In genomic region chr17:28308297-28309195, GRCm38 (mm10) we compare ENCODE assay signal across 8 mouse cellular contexts. TPM values are rescaled to one million over a fixed set of nuclear protein-coding genes. Genes with fewer than 3 reads are reported as not detected.
DNase-seq lines count a peak whose midpoint lies in the region; ATAC-seq and TF ChIP-seq lines count a peak whose summit lies in the region.

No protein-coding gene starts in this region.

- no peak overlapping the region for H3K9ac ChIP-seq in hindbrain, embryonic 14.5 days

- CTCF ChIA-PET in Patski (lab: Charles Lee): interaction anchor here (0.7 to 6.6 kb wide), 10 partner anchors 9 to 224 kb away, joined by 3 to 64 read pairs (median 3); partner anchors contain the start of gene Ppard

- peak; percentile 31 for DNase-seq in Patski (ENCODE audit: low read depth, low spot score)
- peak; percentile 89 for DNase-seq in cerebellum, adult 18-20 months
- peak; percentile 37 to 84 for DNase-seq in frontal cortex, postnatal 10 days (ENCODE audit: low spot score in 2 of 2)
- peak; percentile 92 for DNase-seq in hindbrain, embryonic 14.5 days (ENCODE audit: low spot score)
- DNase-seq in left cerebral cortex, adult 18-20 months (ENCODE audit: low spot score in 2 of 2): peak; percentile 83 to 94
- peak; percentile 85 for DNase-seq in skeletal muscle tissue, adult 2 months (ENCODE audit: low read depth, low spot score)
- peak; percentile 71 for DNase-seq in yolk sac, embryonic 10.5 days (ENCODE audit: low spot score)

- H3K27ac ChIP-seq in hindbrain, embryonic 14.5 days: no peak overlapping the region

- WGBS in hindbrain, embryonic 14.5 days: 21% methylated on average over 18 of the region's 18 CpGs

- no peak overlapping the region for H3K4me3 ChIP-seq in hindbrain, embryonic 14.5 days (replicated peaks; ENCODE audit: low read length)

- POLR2A ChIA-PET in Patski (lab: Charles Lee): no interaction called here

- no peaks in the 10 kb centered on the region for H3K9me3 ChIP-seq in hindbrain, embryonic 14.5 days (ENCODE audit: control insufficient read depth, low read length)

- peak overlapping the region; percentile 17; the same call in 1 of the 2 replicates for H3K4me2 ChIP-seq in hindbrain, embryonic 14.5 days (replicated peaks)

- in situ Hi-C loops in Patski (cut with MboI; ENCODE audit: low pct_unique_long_range_greater_than_20kb): loop anchor here (5.0 kb wide), 1 partner anchor 81 kb away; no protein-coding TSS in a partner anchor

- TF ChIP-seq CTCF in Patski (IDR thresholded peaks at IDR 0.05): no peak

- no peak for ATAC-seq in Patski
- peak; percentile 14; the same call in 1 of the 2 replicates for ATAC-seq in hindbrain, embryonic 14.5 days (ENCODE audit: low FRiP score)
- peak; percentile 62 for ATAC-seq in megakaryocyte, adult 5-6 weeks (ENCODE audit: poor library complexity, severe bottlenecking)

- no peaks in the 10 kb centered on the region for H3K36me3 ChIP-seq in hindbrain, embryonic 14.5 days (replicated peaks; ENCODE audit: control insufficient read depth, insufficient read depth)

- 0 out of 2 replicates have a peak, but pooled peaks cover 2% of the 10 kb centered on the region for H3K4me1 ChIP-seq in hindbrain, embryonic 14.5 days (replicated peaks; ENCODE audit: control insufficient read depth, insufficient read depth, low read length)

- H3K27me3 ChIP-seq in Patski: no peaks in the 10 kb centered on the region
- H3K27me3 ChIP-seq in hindbrain, embryonic 14.5 days (ENCODE audit: control insufficient read depth, insufficient read depth, low read length): no peaks in the 10 kb centered on the region

RNA-seq across cellular contexts. Expression of gene Fance, which starts 4.8 kb away (rescaled TPM):
- 44.9 TPM for polyA plus RNA-seq in Patski (2021)
- polyA plus RNA-seq in hindbrain, embryonic 14.5 days (2014; fragmentation: Nextera tagmentation; extraction: Ambion mirVana): 22.0 and 22.6 TPM in 2 replicates
- total RNA-seq in left cerebral cortex, adult 18-20 months (2021): 10 to 100 TPM; 25.4 to 25.5 TPM
- total RNA-seq in megakaryocyte, adult 5-6 weeks (2015): 11.5 and 11.9 TPM in 2 replicates
- total RNA-seq in megakaryocyte, adult 5-6 weeks (2017): 7.5 and 14.3 TPM in 2 replicates

RNA-seq across cellular contexts. Expression of gene Rpl10a, which starts 19.7 kb away (rescaled TPM):
- polyA plus RNA-seq in Patski (2021): 554 TPM
- 370 and 441 TPM in 2 replicates for polyA plus RNA-seq in hindbrain, embryonic 14.5 days (2014; fragmentation: Nextera tagmentation; extraction: Ambion mirVana)
- total RNA-seq in left cerebral cortex, adult 18-20 months (2021): 100 to 1,000 TPM; 322 to 334 TPM
- 1,429 and 1,585 TPM in 2 replicates for total RNA-seq in megakaryocyte, adult 5-6 weeks (2015)
- total RNA-seq in megakaryocyte, adult 5-6 weeks (2017): 468 and 491 TPM in 2 replicates

RNA-seq across cellular contexts. Expression of gene Tead3, which starts 42.1 kb away (rescaled TPM):
- 45.2 TPM for polyA plus RNA-seq in Patski (2021)
- 1.3 and 1.4 TPM in 2 replicates for polyA plus RNA-seq in hindbrain, embryonic 14.5 days (2014; fragmentation: Nextera tagmentation; extraction: Ambion mirVana)
- total RNA-seq in left cerebral cortex, adult 18-20 months (2021): 1 to 10 TPM; 2.3 to 2.5 TPM
- total RNA-seq in megakaryocyte, adult 5-6 weeks (2015): not detected in 2 replicates
- total RNA-seq in megakaryocyte, adult 5-6 weeks (2017): not detected in 2 replicates

RNA-seq across cellular contexts. Expression of gene Tulp1, which starts 56.5 kb away (rescaled TPM):
- not detected for polyA plus RNA-seq in Patski (2021)
- polyA plus RNA-seq in hindbrain, embryonic 14.5 days (2014; fragmentation: Nextera tagmentation; extraction: Ambion mirVana): 1.2 and 1.7 TPM in 2 replicates
- total RNA-seq in left cerebral cortex, adult 18-20 months (2021): not detected
- total RNA-seq in megakaryocyte, adult 5-6 weeks (2015): not detected in 2 replicates
- total RNA-seq in megakaryocyte, adult 5-6 weeks (2017): not detected in 2 replicates

Comparison
In these comparisons a context has a peak if more than half of its experiments do, and no peak if none do; other contexts are left out.
1. DNase-seq: peak in every context shown above with its lines; median percentile 92 in hindbrain, embryonic 14.5 days; 89 in cerebellum, adult 18-20 months; 88 in left cerebral cortex, adult 18-20 months; 85 in skeletal muscle tissue, adult 2 months; 71 in yolk sac, embryonic 10.5 days; 60 in frontal cortex, postnatal 10 days; 31 in Patski.